Mouse (Mus musculus): Measurements from ENCODE around the gene Fgfr2. TPM values are rescaled to one million over a fixed set of nuclear protein-coding genes. Genes with fewer than 3 reads are reported as not detected.
"Not testable (repeated sequence)": the region's sequence is repeated elsewhere in the genome, so short reads cannot be mapped to it uniquely, and the experiment has no call there.

The Fgfr2 gene
- polyA plus RNA-seq, 1 experiment from 2014 or later: 24.1 TPM

DNA sequence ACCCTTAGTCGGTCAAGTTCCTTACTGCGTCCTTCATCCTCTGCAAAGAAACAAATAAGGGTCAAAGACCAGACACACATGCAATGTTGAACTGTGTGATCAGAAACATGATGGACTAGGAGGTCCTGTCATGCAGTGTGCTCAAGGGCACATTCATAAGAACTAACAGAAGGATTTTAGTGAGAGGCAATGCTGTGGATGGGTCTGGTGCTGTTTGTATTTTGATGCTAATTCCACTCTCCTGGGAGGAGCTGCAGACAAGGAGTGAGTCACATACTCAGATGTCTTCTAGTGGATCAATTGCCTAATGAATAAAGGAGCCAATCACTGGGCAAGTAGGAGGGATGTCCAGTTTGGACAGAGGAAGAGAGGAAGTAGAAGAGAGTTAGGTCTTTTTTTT lies 2728.5 kb downstream of the Fgfr2 start:
- WGBS: 93% methylated on average over 2 of the region's 2 CpGs

DNA sequence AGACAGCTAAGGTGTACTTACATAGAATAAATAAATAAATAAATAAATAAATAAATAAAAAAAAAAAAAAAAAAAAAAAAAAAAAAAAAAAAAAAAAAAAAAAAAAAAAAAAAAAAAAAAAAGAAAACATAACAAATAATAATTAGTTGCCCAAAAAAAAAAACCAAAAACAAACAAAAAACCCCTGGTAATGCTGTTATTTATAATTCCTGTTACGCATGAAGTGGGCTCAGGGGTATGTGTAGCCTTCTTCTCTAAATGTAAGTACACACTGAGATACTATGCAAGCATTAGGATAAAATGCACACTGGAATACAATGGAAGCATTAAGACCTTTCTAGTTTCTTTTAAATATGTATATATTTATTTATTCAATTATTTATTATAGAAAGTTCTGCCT lies 2733.1 kb downstream of the Fgfr2 start:
- H3K9ac ChIP-seq (ENCODE audit: low read depth, low read length); H3K4me3 ChIP-seq (ENCODE audit: low read length); H3K9me3 ChIP-seq (ENCODE audit: control insufficient read depth, low read length); H3K36me3 ChIP-seq (ENCODE audit: control insufficient read depth, insufficient read depth, low read length); ATAC-seq; H3K4me1 ChIP-seq (ENCODE audit: control insufficient read depth, insufficient read depth, low read depth, low read length); H3K27me3 ChIP-seq (replicated peaks; ENCODE audit: control insufficient read depth, insufficient read depth, low read length); H3K4me2 ChIP-seq (ENCODE audit: low read length); H3K27ac ChIP-seq (ENCODE audit: low read depth, low read length): not testable (repeated sequence)
- 93% methylated on average over 1 of the region's 1 CpGs for WGBS

More for the DNA sequence above, 2728.5 kb downstream of the Fgfr2 start:
- H3K9me3 ChIP-seq (ENCODE audit: control insufficient read depth, low read length): no peaks in the 10 kb centered on the region
- H3K9ac ChIP-seq (ENCODE audit: low read depth, low read length): no peak overlapping the region
- H3K4me2 ChIP-seq (ENCODE audit: low read length): no peak overlapping the region
- no peak overlapping the region for H3K27ac ChIP-seq (ENCODE audit: low read depth, low read length)
- ATAC-seq: no peak
- no peaks in the 10 kb centered on the region for H3K4me1 ChIP-seq (ENCODE audit: control insufficient read depth, insufficient read depth, low read depth, low read length)
- no peak overlapping the region for H3K4me3 ChIP-seq (ENCODE audit: low read length)
- no peaks in the 10 kb centered on the region for H3K36me3 ChIP-seq (ENCODE audit: control insufficient read depth, insufficient read depth, low read length)
- H3K27me3 ChIP-seq (replicated peaks; ENCODE audit: control insufficient read depth, insufficient read depth, low read length): no peaks in the 10 kb centered on the region

- H3K9me3 ChIP-seq (ENCODE audit: control insufficient read depth, low read length): no peaks in the 10 kb centered on the region
- H3K9ac ChIP-seq (ENCODE audit: low read depth, low read length): no peak overlapping the region
- no peak overlapping the region for H3K4me2 ChIP-seq (ENCODE audit: low read length)
- no peak overlapping the region for H3K4me3 ChIP-seq (ENCODE audit: low read length)
- H3K36me3 ChIP-seq (ENCODE audit: control insufficient read depth, insufficient read depth, low read length): peaks cover 3% of the 10 kb centered on the region; the same call in 1 of the 2 replicates
- peak overlapping the region; percentile 45; the same call in 1 of the 2 replicates for H3K27ac ChIP-seq (ENCODE audit: low read depth, low read length)
- peaks cover 4% of the 10 kb centered on the region for H3K4me1 ChIP-seq (ENCODE audit: control insufficient read depth, insufficient read depth, low read depth, low read length)
- peak; percentile 63; the same call in 1 of the 2 replicates for ATAC-seq
- no peaks in the 10 kb centered on the region for H3K27me3 ChIP-seq (replicated peaks; ENCODE audit: control insufficient read depth, insufficient read depth, low read length)
- 18% methylated on average over 3 of the region's 3 CpGs for WGBS
Observed at GRCm38 (mm10) chr7:130386308-130386707, 2736.8 kb downstream of the Fgfr2 start.

GRCm38 (mm10) chr7:130385732-130386294 lies 2737.3 kb downstream of the Fgfr2 start:
- H3K27me3 ChIP-seq (replicated peaks; ENCODE audit: control insufficient read depth, insufficient read depth, low read length): no peaks in the 10 kb centered on the region
- H3K4me3 ChIP-seq (ENCODE audit: low read length): no peak overlapping the region
- H3K9ac ChIP-seq (ENCODE audit: low read depth, low read length): no peak overlapping the region
- no peaks in the 10 kb centered on the region for H3K9me3 ChIP-seq (ENCODE audit: control insufficient read depth, low read length)
- H3K27ac ChIP-seq (ENCODE audit: low read depth, low read length): no peak overlapping the region
- peak; percentile 35; the same call in 1 of the 2 replicates for ATAC-seq
- 34% methylated on average over 8 of the region's 8 CpGs for WGBS
- H3K4me2 ChIP-seq (ENCODE audit: low read length): no peak overlapping the region
- H3K36me3 ChIP-seq (ENCODE audit: control insufficient read depth, insufficient read depth, low read length): peaks cover 3% of the 10 kb centered on the region; the same call in 1 of the 2 replicates
- peaks cover 9% of the 10 kb centered on the region for H3K4me1 ChIP-seq (ENCODE audit: control insufficient read depth, insufficient read depth, low read depth, low read length)

DNA sequence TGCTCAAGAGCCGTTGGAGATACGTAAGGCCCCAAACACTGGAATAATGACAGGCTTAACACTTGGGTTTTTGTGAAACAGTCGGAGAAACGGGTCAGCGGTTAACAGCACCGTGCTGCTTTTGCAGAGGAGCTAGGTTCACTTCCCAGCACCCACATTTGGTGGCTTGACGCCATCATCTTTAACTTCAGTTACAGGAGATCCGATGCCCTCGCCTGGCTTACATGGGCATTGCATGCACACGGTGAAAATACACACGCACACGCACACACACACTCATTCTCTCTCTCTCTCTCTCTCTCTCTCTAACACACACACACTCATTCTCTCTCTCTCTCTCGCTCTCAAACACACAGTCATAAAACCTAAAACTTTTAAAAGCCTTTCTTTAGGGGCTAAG lies 2741.0 kb downstream of the Fgfr2 start:
- ATAC-seq: no peak
- no peak overlapping the region for H3K9ac ChIP-seq (ENCODE audit: low read depth, low read length)
- no peaks in the 10 kb centered on the region for H3K9me3 ChIP-seq (ENCODE audit: control insufficient read depth, low read length)
- H3K27me3 ChIP-seq (replicated peaks; ENCODE audit: control insufficient read depth, insufficient read depth, low read length): 0 out of 2 replicates have a peak, but pooled peaks cover 2% of the 10 kb centered on the region
- H3K4me2 ChIP-seq (ENCODE audit: low read length): no peak overlapping the region
- no peak overlapping the region for H3K4me3 ChIP-seq (ENCODE audit: low read length)
- WGBS: 80% methylated on average over 13 of the region's 13 CpGs
- no peak overlapping the region; the same call in 1 of the 2 replicates for H3K27ac ChIP-seq (ENCODE audit: low read depth, low read length)
- H3K4me1 ChIP-seq (ENCODE audit: control insufficient read depth, insufficient read depth, low read depth, low read length): peaks cover 9% of the 10 kb centered on the region
- H3K36me3 ChIP-seq (ENCODE audit: control insufficient read depth, insufficient read depth, low read length): no peaks in the 10 kb centered on the region

GRCm38 (mm10) chr7:130381387-130381951 lies 2741.7 kb downstream of the Fgfr2 start:
- Histone ChIP-seq H3K27ac (ENCODE audit: low read depth, low read length) (peak overlapping the region; percentile 68), H3K27me3 (replicated peaks; ENCODE audit: control insufficient read depth, insufficient read depth, low read length) (0 out of 2 replicates have a peak, but pooled peaks cover 2% of the 10 kb centered on the region), H3K4me1 (ENCODE audit: control insufficient read depth, insufficient read depth, low read depth, low read length) (peaks cover 9% of the 10 kb centered on the region), H3K9me3 (ENCODE audit: control insufficient read depth, low read length) (no peaks in the 10 kb centered on the region), H3K4me3 (ENCODE audit: low read length) (no peak overlapping the region), H3K36me3 (ENCODE audit: control insufficient read depth, insufficient read depth, low read length) (no peaks in the 10 kb centered on the region), H3K4me2 (ENCODE audit: low read length) (no peak overlapping the region), H3K9ac (ENCODE audit: low read depth, low read length) (no peak overlapping the region)
- ATAC-seq: peak; percentile 32; the same call in 1 of the 2 replicates
- WGBS: 42% methylated on average over 8 of the region's 8 CpGs

GRCm38 (mm10) chr7:130380769-130381355 lies 2742.3 kb downstream of the Fgfr2 start:
- 0 out of 2 replicates have a peak, but pooled peaks cover 2% of the 10 kb centered on the region for H3K27me3 ChIP-seq (replicated peaks; ENCODE audit: control insufficient read depth, insufficient read depth, low read length)
- no peaks in the 10 kb centered on the region; the same call in 1 of the 2 replicates for H3K36me3 ChIP-seq (ENCODE audit: control insufficient read depth, insufficient read depth, low read length)
- H3K27ac ChIP-seq (ENCODE audit: low read depth, low read length): peak overlapping the region; percentile 68
- H3K4me1 ChIP-seq (ENCODE audit: control insufficient read depth, insufficient read depth, low read depth, low read length): peaks cover 9% of the 10 kb centered on the region
- WGBS: 50% methylated on average over 8 of the region's 8 CpGs
- no peaks in the 10 kb centered on the region for H3K9me3 ChIP-seq (ENCODE audit: control insufficient read depth, low read length)
- ATAC-seq: peak; percentile 57; the same call in 1 of the 2 replicates
- no peak overlapping the region for H3K4me2 ChIP-seq (ENCODE audit: low read length)
- no peak overlapping the region for H3K4me3 ChIP-seq (ENCODE audit: low read length)
- H3K9ac ChIP-seq (ENCODE audit: low read depth, low read length): no peak overlapping the region

GRCm38 (mm10) chr7:130380367-130380766 lies 2742.8 kb downstream of the Fgfr2 start:
- no peak overlapping the region for H3K4me2 ChIP-seq (ENCODE audit: low read length)
- no peak overlapping the region for H3K9ac ChIP-seq (ENCODE audit: low read depth, low read length)
- no peak overlapping the region for H3K4me3 ChIP-seq (ENCODE audit: low read length)
- H3K4me1 ChIP-seq (ENCODE audit: control insufficient read depth, insufficient read depth, low read depth, low read length): peaks cover 9% of the 10 kb centered on the region
- 75% methylated on average over 7 of the region's 7 CpGs for WGBS
- H3K36me3 ChIP-seq (ENCODE audit: control insufficient read depth, insufficient read depth, low read length): no peaks in the 10 kb centered on the region; the same call in 1 of the 2 replicates
- H3K9me3 ChIP-seq (ENCODE audit: control insufficient read depth, low read length): no peaks in the 10 kb centered on the region
- peak overlapping the region; percentile 68 for H3K27ac ChIP-seq (ENCODE audit: low read depth, low read length)
- ATAC-seq: no peak
- 0 out of 2 replicates have a peak, but pooled peaks cover 2% of the 10 kb centered on the region for H3K27me3 ChIP-seq (replicated peaks; ENCODE audit: control insufficient read depth, insufficient read depth, low read length)

DNA sequence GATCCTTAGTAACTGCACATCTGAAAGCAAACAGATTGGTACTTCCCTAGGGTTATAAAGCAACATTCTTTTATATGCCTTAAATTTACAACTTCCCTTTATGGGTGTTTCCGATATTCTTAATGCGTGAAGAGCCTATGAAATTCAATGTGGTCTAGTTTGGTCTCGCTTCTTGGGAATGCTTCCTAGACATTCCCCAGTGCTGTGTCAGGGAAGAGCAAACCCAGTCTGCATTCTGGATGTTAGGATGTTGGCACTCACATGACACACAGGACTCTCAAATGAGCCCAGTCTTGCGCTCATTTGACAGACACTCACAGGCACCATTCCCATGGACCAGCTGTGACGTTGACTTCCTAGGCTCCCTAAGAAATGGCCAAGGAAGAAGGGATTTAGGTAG lies 2743.3 kb downstream of the Fgfr2 start:
- no peak overlapping the region for H3K4me3 ChIP-seq (ENCODE audit: low read length)
- H3K4me1 ChIP-seq (ENCODE audit: control insufficient read depth, insufficient read depth, low read depth, low read length): peaks cover 9% of the 10 kb centered on the region
- no peak overlapping the region for H3K27ac ChIP-seq (ENCODE audit: low read depth, low read length)
- 0 out of 2 replicates have a peak, but pooled peaks cover 2% of the 10 kb centered on the region for H3K27me3 ChIP-seq (replicated peaks; ENCODE audit: control insufficient read depth, insufficient read depth, low read length)
- no peak for ATAC-seq
- H3K4me2 ChIP-seq (ENCODE audit: low read length): no peak overlapping the region
- 87% methylated on average over 5 of the region's 5 CpGs for whole genome bisulfite sequencing
- H3K9me3 ChIP-seq (ENCODE audit: control insufficient read depth, low read length): no peaks in the 10 kb centered on the region
- no peaks in the 10 kb centered on the region; the same call in 1 of the 2 replicates for H3K36me3 ChIP-seq (ENCODE audit: control insufficient read depth, insufficient read depth, low read length)
- H3K9ac ChIP-seq (ENCODE audit: low read depth, low read length): no peak overlapping the region
